Mouse (Mus musculus) limb, embryonic 14.5 days (tissue): ENCODE results near the gene Ccm2. TPM values are rescaled to one million over a fixed set of nuclear protein-coding genes. Genes with fewer than 3 reads are reported as not detected.

Source experiments
- ATAC-seq: fragments of 200-750 bp; cut with Nextera tagmentation; 2 replicates; pipeline ENCODE4 v1.8.0; 2017; ENCODE audit warnings: low read depth, moderate number of reproducible peaks, moderate TSS enrichment; ENCODE audit not compliant: low FRiP score
- DNase-seq: peaks from one replicate; pipeline ENCODE4 v3.0.0-alpha.2; 2015; ENCODE audit warnings: low spot score
- H3K27ac ChIP-seq: fragments of 300-500 bp; sonication (generic); replicated peaks from 2 replicates; pipeline ENCODE4 v1.5.1; 2014; ENCODE audit warnings: low read depth, mild to moderate bottlenecking, low read length, moderate library complexity, mixed read lengths
- H3K27me3 ChIP-seq: fragments of 300-500 bp; sonication (generic); 2 replicates; pipeline ENCODE4 v1.6.1; 2014; ENCODE audit warnings: low read length, mixed read lengths; ENCODE audit not compliant: control insufficient read depth, insufficient read depth
- H3K36me3 ChIP-seq: fragments of 300-500 bp; sonication (generic); 2 replicates; pipeline ENCODE4 v1.6.1; 2014; ENCODE audit warnings: mild to moderate bottlenecking, low read length, moderate library complexity, mixed read lengths; ENCODE audit not compliant: control insufficient read depth, insufficient read depth
- H3K4me1 ChIP-seq: fragments of 300-500 bp; sonication (generic); 2 replicates; pipeline ENCODE4 v1.6.1; 2014; ENCODE audit warnings: antibody characterized with exemption, low read length, mixed read lengths; ENCODE audit not compliant: control insufficient read depth, insufficient read depth
- H3K4me2 ChIP-seq: fragments of 300-500 bp; sonication (generic); replicated peaks from 2 replicates; pipeline ENCODE4 v1.6.1; 2014; ENCODE audit warnings: low read depth, mild to moderate bottlenecking, low read length, moderate library complexity; ENCODE audit not compliant: severe bottlenecking
- H3K4me3 ChIP-seq: fragments of 300-500 bp; sonication (generic); replicated peaks from 2 replicates; pipeline ENCODE4 v1.5.1; 2014; ENCODE audit warnings: low read length
- H3K9ac ChIP-seq: fragments of 300-500 bp; sonication (generic); 2 replicates; pipeline ENCODE4 v1.6.1; 2014; ENCODE audit warnings: mild to moderate bottlenecking, low read depth, low read length, moderate library complexity; ENCODE audit not compliant: severe bottlenecking
- H3K9me3 ChIP-seq: fragments of 300-500 bp; sonication (generic); 2 replicates; pipeline ENCODE4 v1.6.1; 2016; ENCODE audit warnings: low read length; ENCODE audit not compliant: control insufficient read depth
- POLR2A ChIP-seq: fragments of 200-500 bp; IDR thresholded peaks from 2 replicates; pipeline ENCODE4 v1.8.0; 2012; ENCODE audit warnings: inconsistent platforms, mild to moderate bottlenecking, moderate library complexity, borderline replicate concordance; ENCODE audit not compliant: insufficient read depth, insufficient read length; ENCODE audit errors: extremely low read depth
- WGBS: fragments of 180-500 bp; shearing (Covaris S2); extraction: QIAGEN DNeasy Blood & Tissue Kit; methylation state at CpG from one replicate; pipeline ENCODE4 v1.1.7; 2014; 5-methylcytosine and 5-hydroxymethylcytosine counted together
- polyA plus RNA-seq, 2 experiments: library from polyadenylated mRNA; depleted of rRNA in 1 of 2; stranded (reverse) in 1 of 2; unstranded in 1 of 2; fragments of >200 nt; fragmentation: Nextera tagmentation in 1 of 2; extraction: Ambion mirVana in 1 of 2; gene quantifications; 2 replicates each; pipeline versions ENCODE4 v1.2.1 to v1.2.3; 2012 to 2014

Ccm2 gene
- polyA plus RNA-seq, 2 experiments, result 96.0 to 104 TPM

DNA sequence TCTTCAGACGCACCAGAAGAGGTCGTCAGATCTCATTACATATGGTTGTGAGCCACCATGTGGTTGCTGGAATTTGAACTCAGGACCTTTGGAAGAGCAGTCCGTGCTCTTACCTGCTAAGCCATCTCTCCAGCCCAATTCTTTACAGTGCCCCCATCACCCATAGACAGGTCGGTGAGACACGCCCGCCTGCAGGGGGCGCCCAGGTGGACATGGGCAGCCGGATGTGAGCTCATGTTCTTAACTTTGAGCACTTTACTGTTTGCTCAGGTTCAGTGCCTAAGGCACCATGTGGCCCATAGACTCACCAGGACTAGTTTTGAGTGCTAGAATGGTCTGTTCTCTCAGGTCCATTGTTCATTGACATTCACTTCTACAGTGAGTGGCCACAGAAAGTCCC lies 89.5 kb downstream of the Ccm2 start:
- ATAC-seq (no peak), DNase-seq (no peak)
- peaks cover 4% of the 10 kb centered on the region; the same call in 1 of the 2 replicates for H3K9me3 ChIP-seq
- no peaks in the 10 kb centered on the region for H3K36me3 ChIP-seq
- WGBS, result 76% methylated on average over 8 of the region's 8 CpGs
- H3K4me2 ChIP-seq, result no peak overlapping the region
- no peak overlapping the region for H3K4me3 ChIP-seq
- H3K27ac ChIP-seq, result no peak overlapping the region
- no peaks in the 10 kb centered on the region for H3K4me1 ChIP-seq
- H3K27me3 ChIP-seq, result no peaks in the 10 kb centered on the region
- TF ChIP-seq POLR2A, result no peak
- no peak overlapping the region for H3K9ac ChIP-seq

GRCm38 (mm10) chr11:6638537-6638936 lies 91.8 kb downstream of the Ccm2 start, which contains the start of gene Wap:
Wap (minus strand) TSS chr11:6638637.
- 89% methylated on average over 4 of the region's 4 CpGs for WGBS
- no peaks in the 10 kb centered on the region for H3K36me3 ChIP-seq
- no peak within 1 kb of the TSS for H3K9ac ChIP-seq
- no peaks in the 10 kb centered on the region for H3K27me3 ChIP-seq
- ATAC-seq (no peak), DNase-seq (no peak)
- H3K4me1 ChIP-seq, result no peaks in the 10 kb centered on the region
- no peak within 1 kb of the TSS for H3K4me2 ChIP-seq
- no peak within 1 kb of the TSS for H3K4me3 ChIP-seq
- TF ChIP-seq POLR2A, result no peak
- H3K27ac ChIP-seq, result no peak within 1 kb of the TSS
- no peaks in the 10 kb centered on the region for H3K9me3 ChIP-seq

GRCm38 (mm10) chr11:6639072-6639471 lies 92.4 kb downstream of the Ccm2 start:
- no peak overlapping the region for H3K9ac ChIP-seq
- no peaks in the 10 kb centered on the region for H3K36me3 ChIP-seq
- TF ChIP-seq POLR2A, result no peak
- H3K27me3 ChIP-seq, result no peaks in the 10 kb centered on the region
- H3K4me3 ChIP-seq, result no peak overlapping the region
- 72% methylated on average over 6 of the region's 6 CpGs for WGBS
- H3K9me3 ChIP-seq, result no peaks in the 10 kb centered on the region
- H3K27ac ChIP-seq, result no peak overlapping the region
- no peaks in the 10 kb centered on the region for H3K4me1 ChIP-seq
- H3K4me2 ChIP-seq, result no peak overlapping the region
- ATAC-seq (no peak), DNase-seq (no peak)

DNA sequence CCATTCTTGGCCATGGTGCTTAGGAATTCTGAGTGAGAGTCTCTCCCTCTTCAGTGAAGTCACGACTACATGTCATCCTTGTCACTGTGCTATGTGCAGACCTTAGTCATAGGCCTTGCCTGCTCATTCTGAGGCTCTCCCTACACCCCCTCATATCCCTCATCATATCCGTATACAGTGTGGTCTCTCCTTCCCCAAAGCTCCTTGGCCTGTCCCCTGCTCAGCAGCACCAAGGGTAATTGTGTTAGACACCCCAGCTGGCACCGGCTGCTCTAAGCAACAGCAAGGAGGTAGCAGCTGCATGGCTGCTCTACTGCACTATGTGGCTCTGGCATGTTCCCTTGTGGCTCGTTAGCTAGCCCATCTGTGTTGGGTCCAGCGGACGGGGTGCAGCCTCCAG lies 97.9 kb downstream of the Ccm2 start:
- Histone ChIP-seq H3K36me3 (no peaks in the 10 kb centered on the region), H3K4me3 (no peak overlapping the region), H3K27me3 (no peaks in the 10 kb centered on the region), H3K4me1 (no peaks in the 10 kb centered on the region), H3K9me3 (no peaks in the 10 kb centered on the region), H3K27ac (no peak overlapping the region), H3K9ac (no peak overlapping the region), H3K4me2 (no peak overlapping the region)
- whole genome bisulfite sequencing, result 68% methylated on average over 6 of the region's 6 CpGs
- peak; percentile 44; the same call in 1 of the 2 replicates for ATAC-seq
- TF ChIP-seq POLR2A, result no peak
- peak; percentile 20 for DNase-seq

Other genes with a start within 250 kb of the Ccm2 start
- gene Zmiz2, start 157.8 kb upstream of the Ccm2 start, polyA plus RNA-seq (2012; rRNA removed), result 34.1 and 47.4 TPM in 2 replicates
- gene Zmiz2, start 157.8 kb upstream of the Ccm2 start, polyA plus RNA-seq (2014; fragmentation: Nextera tagmentation; extraction: Ambion mirVana), result 12.4 and 12.9 TPM in 2 replicates
- gene Ppia, start 131.4 kb upstream of the Ccm2 start, polyA plus RNA-seq (2012; rRNA removed), result 2,776 and 3,384 TPM in 2 replicates
- gene Ppia, start 131.4 kb upstream of the Ccm2 start, polyA plus RNA-seq (2014; fragmentation: Nextera tagmentation; extraction: Ambion mirVana), result 4,586 and 4,744 TPM in 2 replicates
- 203 and 273 TPM in 2 replicates for gene H2afv, start 102.4 kb upstream of the Ccm2 start, polyA plus RNA-seq (2012; rRNA removed)
- gene H2afv, start 102.4 kb upstream of the Ccm2 start, polyA plus RNA-seq (2014; fragmentation: Nextera tagmentation; extraction: Ambion mirVana), result 548 and 588 TPM in 2 replicates
- gene Purb, start 71.0 kb upstream of the Ccm2 start, polyA plus RNA-seq (2012; rRNA removed), result 17.6 and 20.9 TPM in 2 replicates
- 24.8 and 27.1 TPM in 2 replicates for gene Purb, start 71.0 kb upstream of the Ccm2 start, polyA plus RNA-seq (2014; fragmentation: Nextera tagmentation; extraction: Ambion mirVana)
- gene Myo1g, start 25.9 kb upstream of the Ccm2 start, polyA plus RNA-seq (2012; rRNA removed), result 3.9 and 5.0 TPM in 2 replicates
- gene Myo1g, start 25.9 kb upstream of the Ccm2 start, polyA plus RNA-seq (2014; fragmentation: Nextera tagmentation; extraction: Ambion mirVana), result 3.1 and 3.2 TPM in 2 replicates
- gene Nacad, start 59.2 kb downstream of the Ccm2 start, polyA plus RNA-seq (2012; rRNA removed), result 2.0 and 2.1 TPM in 2 replicates
- gene Nacad, start 59.2 kb downstream of the Ccm2 start, polyA plus RNA-seq (2014; fragmentation: Nextera tagmentation; extraction: Ambion mirVana), result 0.89 and 1.7 TPM in 2 replicates
- 108 and 147 TPM in 2 replicates for gene Tbrg4, start 79.2 kb downstream of the Ccm2 start, polyA plus RNA-seq (2012; rRNA removed)
- gene Tbrg4, start 79.2 kb downstream of the Ccm2 start, polyA plus RNA-seq (2014; fragmentation: Nextera tagmentation; extraction: Ambion mirVana), result 33.8 and 34.3 TPM in 2 replicates
- gene Wap, start 91.8 kb downstream of the Ccm2 start, polyA plus RNA-seq (2012; rRNA removed), result not detected in 2 replicates
- not detected in 2 replicates for gene Wap, start 91.8 kb downstream of the Ccm2 start, polyA plus RNA-seq (2014; fragmentation: Nextera tagmentation; extraction: Ambion mirVana)
- gene Ramp3, start 111.6 kb downstream of the Ccm2 start, polyA plus RNA-seq (2012; rRNA removed), result 10.3 and 11.3 TPM in 2 replicates
- 4.5 and 6.7 TPM in 2 replicates for gene Ramp3, start 111.6 kb downstream of the Ccm2 start, polyA plus RNA-seq (2014; fragmentation: Nextera tagmentation; extraction: Ambion mirVana)